Mouse (Mus musculus): ENCODE data around the gene Lcn9. TPM values are rescaled to one million over a fixed set of nuclear protein-coding genes. Genes with fewer than 3 reads are reported as not detected.
"Not testable (repeated sequence)": the region's sequence is repeated elsewhere in the genome, so short reads cannot be mapped to it uniquely, and the experiment has no call there.

The Lcn9 gene
- polyA plus RNA-seq, 1 experiment from 2014 or later = not detected

DNA sequence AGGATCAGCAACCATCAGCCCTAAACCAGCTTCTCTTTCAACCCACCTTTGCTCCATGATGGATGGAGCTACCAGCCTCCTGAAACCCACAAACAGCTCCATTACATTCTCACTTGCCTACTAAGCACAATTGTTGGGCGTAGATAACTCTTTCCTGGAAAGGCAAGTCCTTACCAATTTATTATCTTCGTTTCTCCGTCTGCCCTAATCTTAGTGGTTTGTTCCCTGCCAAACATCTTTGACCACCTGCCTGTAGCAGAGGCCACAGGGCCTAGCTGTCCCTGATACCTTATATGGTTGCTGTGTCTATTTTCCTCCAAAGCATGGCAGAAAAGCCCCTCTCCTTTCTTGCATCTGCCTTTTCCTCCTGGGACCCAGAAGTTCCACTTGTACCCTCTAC, 33.9 kb upstream of the Lcn9 start:
- Histone ChIP-seq H3K27ac (ENCODE audit: low read length) (no peak overlapping the region), H3K4me3 (replicated peaks; ENCODE audit: low read length) (no peak overlapping the region), H3K36me3 (ENCODE audit: control insufficient read depth, insufficient read depth) (no peaks in the 10 kb centered on the region), H3K27me3 (replicated peaks; ENCODE audit: control insufficient read depth, insufficient read depth, low read length) (no peaks in the 10 kb centered on the region), H3K4me1 (replicated peaks; ENCODE audit: control insufficient read depth, insufficient read depth, low read length) (no peaks in the 10 kb centered on the region), H3K9ac (replicated peaks; ENCODE audit: low read depth, low read length) (no peak overlapping the region), H3K9me3 (ENCODE audit: control insufficient read depth, low read length) (no peaks in the 10 kb centered on the region), H3K4me2 (ENCODE audit: low read length) (no peak overlapping the region)
- no peak for ATAC-seq
- WGBS = 89% methylated on average over 3 of the region's 3 CpGs

DNA sequence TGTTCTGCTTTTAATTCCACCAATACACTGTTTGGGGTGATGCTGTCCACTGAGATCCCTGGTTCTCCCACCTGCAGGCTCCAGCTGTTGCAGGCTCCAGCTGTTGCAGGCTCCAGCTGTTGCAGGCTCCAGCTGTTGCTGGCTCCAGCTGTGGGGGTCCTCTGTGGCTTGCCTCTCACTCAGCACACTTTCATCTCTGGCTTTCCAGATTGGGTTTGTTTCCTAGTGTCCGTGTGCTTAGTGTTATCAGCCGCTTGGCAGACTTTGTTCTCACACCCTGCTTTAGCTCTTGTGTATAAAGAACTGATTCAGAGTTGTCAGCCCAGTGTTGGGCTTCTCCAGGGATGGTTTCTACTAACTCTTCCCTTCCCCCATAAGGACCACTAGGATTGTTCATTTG, 25.3 kb upstream of the Lcn9 start:
- Histone ChIP-seq H3K4me2 (ENCODE audit: low read length) (no peak overlapping the region), H3K4me3 (replicated peaks; ENCODE audit: low read length) (no peak overlapping the region), H3K4me1 (replicated peaks; ENCODE audit: control insufficient read depth, insufficient read depth, low read length) (no peaks in the 10 kb centered on the region), H3K27ac (ENCODE audit: low read length) (no peak overlapping the region), H3K9me3 (ENCODE audit: control insufficient read depth, low read length) (no peaks in the 10 kb centered on the region), H3K27me3 (replicated peaks; ENCODE audit: control insufficient read depth, insufficient read depth, low read length) (no peaks in the 10 kb centered on the region), H3K36me3 (ENCODE audit: control insufficient read depth, insufficient read depth) (no peaks in the 10 kb centered on the region), H3K9ac (replicated peaks; ENCODE audit: low read depth, low read length) (no peak overlapping the region)
- ATAC-seq = no peak
- 42% methylated on average over 2 of the region's 2 CpGs for WGBS

DNA sequence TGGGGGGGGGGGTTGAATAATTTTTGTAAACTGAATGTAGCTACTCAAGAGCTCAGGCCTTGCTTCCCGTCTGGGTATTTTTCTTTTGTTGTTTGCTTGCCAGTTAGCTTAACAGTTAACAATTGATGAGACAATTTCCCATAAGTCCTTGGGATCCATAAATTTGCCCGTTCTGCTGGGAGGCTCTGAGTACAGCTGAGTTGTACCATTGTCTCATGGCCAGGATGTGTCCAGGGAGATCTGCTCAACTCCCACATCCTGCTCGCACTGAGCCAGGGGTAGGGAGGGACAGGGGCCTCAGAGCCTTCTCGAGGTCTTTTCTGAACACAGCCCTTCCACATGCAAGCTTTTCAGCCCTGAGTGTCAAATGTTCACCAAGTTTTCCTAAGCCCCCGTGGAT, 24.9 kb upstream of the Lcn9 start:
- Histone ChIP-seq H3K27ac (ENCODE audit: low read length) (no peak overlapping the region), H3K4me1 (replicated peaks; ENCODE audit: control insufficient read depth, insufficient read depth, low read length) (no peaks in the 10 kb centered on the region), H3K4me2 (ENCODE audit: low read length) (no peak overlapping the region), H3K9ac (replicated peaks; ENCODE audit: low read depth, low read length) (no peak overlapping the region), H3K9me3 (ENCODE audit: control insufficient read depth, low read length) (no peaks in the 10 kb centered on the region), H3K36me3 (ENCODE audit: control insufficient read depth, insufficient read depth) (no peaks in the 10 kb centered on the region), H3K27me3 (replicated peaks; ENCODE audit: control insufficient read depth, insufficient read depth, low read length) (no peaks in the 10 kb centered on the region), H3K4me3 (replicated peaks; ENCODE audit: low read length) (no peak overlapping the region)
- 47% methylated on average over 5 of the region's 5 CpGs for WGBS
- no peak for ATAC-seq

DNA sequence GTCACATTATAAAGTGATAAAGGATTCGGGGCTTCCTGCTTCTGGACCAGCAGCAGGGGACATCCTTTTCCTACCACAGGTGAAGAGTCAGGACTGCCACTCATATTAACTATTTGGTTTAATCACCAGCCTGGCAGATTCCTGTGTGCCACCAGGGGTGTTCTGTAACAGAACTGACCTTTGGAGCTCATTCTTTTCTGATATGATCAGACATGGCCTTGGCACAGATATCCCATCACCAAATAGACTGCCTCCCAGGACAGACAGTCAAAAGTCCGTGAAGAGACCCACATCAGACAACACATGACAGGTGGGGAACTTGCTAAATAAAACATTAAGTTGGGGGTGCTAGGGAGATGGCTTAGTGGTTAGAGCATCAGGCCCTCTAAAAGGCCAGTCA, 11.2 kb upstream of the Lcn9 start:
- H3K27me3 ChIP-seq (replicated peaks; ENCODE audit: control insufficient read depth, insufficient read depth, low read length) = no peaks in the 10 kb centered on the region
- H3K9ac ChIP-seq (replicated peaks; ENCODE audit: low read depth, low read length) = no peak overlapping the region
- ATAC-seq = no peak
- no peak overlapping the region for H3K4me2 ChIP-seq (ENCODE audit: low read length)
- no peaks in the 10 kb centered on the region for H3K36me3 ChIP-seq (ENCODE audit: control insufficient read depth, insufficient read depth)
- H3K27ac ChIP-seq (ENCODE audit: low read length) = no peak overlapping the region
- H3K4me1 ChIP-seq (replicated peaks; ENCODE audit: control insufficient read depth, insufficient read depth, low read length) = no peaks in the 10 kb centered on the region
- no peak overlapping the region for H3K4me3 ChIP-seq (replicated peaks; ENCODE audit: low read length)
- H3K9me3 ChIP-seq (ENCODE audit: control insufficient read depth, low read length) = no peaks in the 10 kb centered on the region
- WGBS = 72% methylated on average over 2 of the region's 2 CpGs

DNA sequence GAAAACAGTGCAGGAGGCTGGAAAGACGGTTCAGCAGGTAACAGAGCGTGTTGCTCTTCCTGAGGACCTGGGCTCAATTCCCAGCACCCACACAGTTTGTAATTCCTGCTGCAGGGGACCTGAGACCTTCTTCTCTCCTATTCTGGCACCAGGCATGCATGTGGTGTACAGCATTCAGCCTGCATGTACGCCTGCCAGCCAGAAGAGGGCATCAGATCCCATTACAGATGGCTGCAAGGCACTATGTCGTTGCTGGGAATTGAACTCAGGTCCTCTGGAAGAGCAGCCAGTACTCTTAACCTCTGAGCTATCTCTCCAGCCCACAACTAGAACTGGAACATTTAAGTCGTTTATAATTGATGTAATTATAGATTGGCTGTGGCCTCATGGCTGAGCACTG, 9.6 kb upstream of the Lcn9 start:
- Histone ChIP-seq H3K9ac (replicated peaks; ENCODE audit: low read depth, low read length) (no peak overlapping the region), H3K4me3 (replicated peaks; ENCODE audit: low read length) (no peak overlapping the region), H3K9me3 (ENCODE audit: control insufficient read depth, low read length) (no peaks in the 10 kb centered on the region), H3K36me3 (ENCODE audit: control insufficient read depth, insufficient read depth) (no peaks in the 10 kb centered on the region), H3K27me3 (replicated peaks; ENCODE audit: control insufficient read depth, insufficient read depth, low read length) (no peaks in the 10 kb centered on the region), H3K27ac (ENCODE audit: low read length) (no peak overlapping the region), H3K4me1 (replicated peaks; ENCODE audit: control insufficient read depth, insufficient read depth, low read length) (no peaks in the 10 kb centered on the region), H3K4me2 (ENCODE audit: low read length) (no peak overlapping the region)
- 81% methylated on average over 5 of the region's 5 CpGs for WGBS
- ATAC-seq = no peak

DNA sequence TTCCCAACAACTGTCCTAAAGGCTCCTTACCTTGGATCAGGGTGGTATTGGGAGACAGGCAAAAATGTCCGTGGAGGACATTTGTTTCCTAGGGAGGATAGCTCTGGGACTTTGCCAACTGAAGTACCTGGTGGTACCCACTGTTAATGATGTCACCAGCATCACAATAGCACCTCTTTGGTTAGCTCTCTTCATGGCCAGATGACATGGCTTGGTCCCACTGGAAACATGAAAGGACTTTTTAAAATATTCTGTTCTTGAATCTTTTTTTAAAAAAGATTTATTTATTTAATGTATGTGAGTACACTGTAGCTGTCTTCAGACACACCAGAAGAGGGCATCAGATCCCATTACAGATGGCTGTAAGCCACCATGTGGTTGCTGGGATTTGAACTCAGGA, 7.2 kb upstream of the Lcn9 start, which contains the start of gene Glt6d1:
Glt6d1 (minus strand) TSS at position 101 of the 400 bp plus-strand sequence.
- H3K9ac ChIP-seq (replicated peaks; ENCODE audit: low read depth, low read length); ATAC-seq; H3K4me3 ChIP-seq (replicated peaks; ENCODE audit: low read length); H3K4me1 ChIP-seq (replicated peaks; ENCODE audit: control insufficient read depth, insufficient read depth, low read length); H3K4me2 ChIP-seq (ENCODE audit: low read length); H3K9me3 ChIP-seq (ENCODE audit: control insufficient read depth, low read length); H3K27ac ChIP-seq (ENCODE audit: low read length); H3K36me3 ChIP-seq (ENCODE audit: control insufficient read depth, insufficient read depth); H3K27me3 ChIP-seq (replicated peaks; ENCODE audit: control insufficient read depth, insufficient read depth, low read length): not testable (repeated sequence)
- WGBS = 82% methylated on average over 1 of the region's 1 CpGs

DNA sequence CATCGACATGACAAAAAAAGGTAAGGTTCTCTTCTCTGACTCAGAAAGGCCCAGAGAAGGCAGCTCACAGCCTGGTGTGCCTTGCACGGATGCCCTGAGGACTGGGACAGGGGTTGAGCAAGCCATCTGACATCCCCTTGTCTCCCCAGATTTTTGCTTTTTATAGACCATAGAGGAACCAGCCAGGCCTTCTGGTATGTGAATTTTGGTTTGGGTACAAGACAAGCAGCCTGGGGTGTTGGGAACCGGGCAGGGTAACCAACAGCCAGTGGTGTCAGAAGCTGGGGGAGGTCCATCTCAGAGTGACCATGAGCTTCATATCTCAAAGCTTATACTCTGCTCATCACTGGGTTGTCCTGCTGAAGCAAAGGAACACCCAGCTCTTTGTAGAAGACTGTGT, 1.8 kb downstream of the Lcn9 start:
- no peak overlapping the region for H3K9ac ChIP-seq (replicated peaks; ENCODE audit: low read depth, low read length)
- H3K4me2 ChIP-seq (ENCODE audit: low read length) = no peak overlapping the region
- 0 out of 2 replicates have a peak, but pooled peaks cover 2% of the 10 kb centered on the region for H3K9me3 ChIP-seq (ENCODE audit: control insufficient read depth, low read length)
- WGBS = 90% methylated on average over 3 of the region's 3 CpGs
- no peaks in the 10 kb centered on the region for H3K27me3 ChIP-seq (replicated peaks; ENCODE audit: control insufficient read depth, insufficient read depth, low read length)
- H3K4me3 ChIP-seq (replicated peaks; ENCODE audit: low read length) = no peak overlapping the region
- H3K36me3 ChIP-seq (ENCODE audit: control insufficient read depth, insufficient read depth) = no peaks in the 10 kb centered on the region
- no peak for ATAC-seq
- no peaks in the 10 kb centered on the region for H3K4me1 ChIP-seq (replicated peaks; ENCODE audit: control insufficient read depth, insufficient read depth, low read length)
- H3K27ac ChIP-seq (ENCODE audit: low read length) = no peak overlapping the region

DNA sequence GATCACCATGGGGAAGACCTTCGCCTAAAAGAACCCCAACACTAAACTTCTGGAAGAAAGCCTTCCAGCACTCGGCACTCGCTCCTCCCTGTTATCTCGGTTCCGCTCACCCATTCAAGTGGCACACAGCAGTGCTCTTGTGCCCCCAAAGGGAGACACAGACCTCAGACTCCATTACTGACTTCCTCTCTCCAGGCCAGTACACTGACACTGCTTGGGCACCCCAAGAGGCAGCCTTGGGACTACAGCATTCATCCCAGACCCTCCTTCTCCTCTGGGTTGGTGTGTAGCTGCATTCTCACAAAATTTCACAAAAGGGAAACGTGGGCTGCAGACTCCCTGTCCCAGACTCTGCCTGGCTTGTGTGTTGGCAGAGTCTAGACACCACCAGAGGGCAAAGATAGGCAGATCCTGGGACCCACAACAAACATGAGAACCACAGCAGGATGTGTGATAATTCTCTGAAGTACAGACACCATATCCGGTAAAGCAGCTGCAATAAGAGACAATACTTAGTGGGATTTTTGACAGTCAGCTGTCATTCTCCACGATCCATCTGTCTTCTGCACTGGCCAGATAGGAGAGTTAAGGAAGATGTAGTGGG, 5.5 kb downstream of the Lcn9 start:
- no peaks in the 10 kb centered on the region for H3K36me3 ChIP-seq (ENCODE audit: control insufficient read depth, insufficient read depth)
- 72% methylated on average over 8 of the region's 8 CpGs for WGBS
- no peak overlapping the region for H3K4me2 ChIP-seq (ENCODE audit: low read length)
- no peak overlapping the region for H3K27ac ChIP-seq (ENCODE audit: low read length)
- H3K9me3 ChIP-seq (ENCODE audit: control insufficient read depth, low read length) = no peaks in the 10 kb centered on the region
- no peaks in the 10 kb centered on the region for H3K27me3 ChIP-seq (replicated peaks; ENCODE audit: control insufficient read depth, insufficient read depth, low read length)
- no peak for ATAC-seq
- H3K4me1 ChIP-seq (replicated peaks; ENCODE audit: control insufficient read depth, insufficient read depth, low read length) = no peaks in the 10 kb centered on the region
- H3K4me3 ChIP-seq (replicated peaks; ENCODE audit: low read length) = no peak overlapping the region
- H3K9ac ChIP-seq (replicated peaks; ENCODE audit: low read depth, low read length) = no peak overlapping the region

DNA sequence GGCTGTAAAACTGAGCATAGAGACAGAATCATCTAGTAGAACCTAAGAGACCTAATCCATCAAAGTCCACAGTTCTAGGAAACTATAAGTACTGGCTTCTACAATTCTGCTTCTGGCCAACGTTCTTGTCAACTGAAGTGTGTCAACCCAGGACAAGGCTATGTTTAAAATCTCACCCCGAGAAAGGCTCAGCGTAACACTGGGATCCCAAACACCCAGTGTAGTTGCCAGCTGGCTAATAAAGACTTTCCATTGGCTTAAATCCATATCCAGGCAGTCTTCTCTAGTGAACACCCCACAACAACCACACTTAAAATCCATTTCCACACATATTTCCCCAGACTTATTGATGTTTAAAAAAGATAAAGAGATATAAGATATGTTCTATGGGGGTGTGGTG, 7.8 kb downstream of the Lcn9 start:
- Histone ChIP-seq H3K36me3 (ENCODE audit: control insufficient read depth, insufficient read depth) (no peaks in the 10 kb centered on the region), H3K4me1 (replicated peaks; ENCODE audit: control insufficient read depth, insufficient read depth, low read length) (no peaks in the 10 kb centered on the region), H3K9me3 (ENCODE audit: control insufficient read depth, low read length) (no peaks in the 10 kb centered on the region), H3K27me3 (replicated peaks; ENCODE audit: control insufficient read depth, insufficient read depth, low read length) (0 out of 2 replicates have a peak, but pooled peaks cover 2% of the 10 kb centered on the region), H3K9ac (replicated peaks; ENCODE audit: low read depth, low read length) (no peak overlapping the region), H3K4me3 (replicated peaks; ENCODE audit: low read length) (no peak overlapping the region), H3K4me2 (ENCODE audit: low read length) (no peak overlapping the region), H3K27ac (ENCODE audit: low read length) (no peak overlapping the region)
- ATAC-seq = no peak
- WGBS = 57% methylated on average over 3 of the region's 3 CpGs

DNA sequence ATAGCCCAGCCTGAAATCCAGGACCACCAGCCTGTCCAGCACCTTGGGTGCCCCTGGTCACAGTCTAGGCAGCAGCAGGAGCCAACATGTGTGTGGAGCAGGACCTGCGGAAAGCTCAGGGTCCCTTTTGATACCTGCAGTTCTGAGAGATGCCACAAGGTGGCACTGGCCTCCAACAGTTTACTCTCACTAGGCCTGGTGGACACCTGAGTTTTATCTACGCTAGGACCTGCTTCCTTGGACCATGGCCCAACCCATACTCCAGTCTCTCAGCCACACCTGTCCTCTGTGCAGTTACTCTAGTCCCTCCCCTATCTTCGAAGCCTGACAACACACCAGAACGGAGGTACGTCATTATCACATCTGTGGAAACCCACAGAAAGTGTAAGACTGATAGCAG, 13.3 kb downstream of the Lcn9 start:
- Histone ChIP-seq H3K4me1 (replicated peaks; ENCODE audit: control insufficient read depth, insufficient read depth, low read length) (no peaks in the 10 kb centered on the region), H3K9me3 (ENCODE audit: control insufficient read depth, low read length) (no peaks in the 10 kb centered on the region), H3K27ac (ENCODE audit: low read length) (no peak overlapping the region), H3K27me3 (replicated peaks; ENCODE audit: control insufficient read depth, insufficient read depth, low read length) (0 out of 2 replicates have a peak, but pooled peaks cover 2% of the 10 kb centered on the region), H3K4me2 (ENCODE audit: low read length) (no peak overlapping the region), H3K9ac (replicated peaks; ENCODE audit: low read depth, low read length) (no peak overlapping the region), H3K4me3 (replicated peaks; ENCODE audit: low read length) (no peak overlapping the region), H3K36me3 (ENCODE audit: control insufficient read depth, insufficient read depth) (no peaks in the 10 kb centered on the region)
- WGBS = 48% methylated on average over 5 of the region's 5 CpGs
- peak; percentile 52 for ATAC-seq
